Mouse (Mus musculus) heart, adult 2 months (tissue): ENCODE results near the gene Sema7a.

ENCODE experiments used
- CTCF ChIP-seq: fragments of 200-600 bp; IDR thresholded peaks from 2 replicates; pipeline ENCODE4 v1.8.1; 2022; ENCODE audit warnings: antibody characterized with exemption, mild to moderate bottlenecking, moderate library complexity
- POLR2A ChIP-seq: fragments of 200-500 bp; IDR thresholded peaks from 2 replicates; pipeline ENCODE4 v1.6.1; 2011; ENCODE audit warnings: mild to moderate bottlenecking, low read depth, low read length, control low read depth; ENCODE audit not compliant: insufficient read depth

- no peak for TF ChIP-seq CTCF
- TF ChIP-seq POLR2A = no peak
Observed at GRCm38 (mm10) chr9:57900478-57900877, 39.4 kb upstream of the Sema7a start.
